Mouse (Mus musculus): ENCODE measurements around the gene Trove2. TPM values are rescaled to one million over a fixed set of nuclear protein-coding genes. Genes with fewer than 3 reads are reported as not detected.

Gene Trove2
- total and polyA plus RNA-seq, 3 experiments: 4.5 to 4.6 TPM; not detected in 1

- Histone ChIP-seq H3K27ac (ENCODE audit: control insufficient read depth, low read depth, low read length) (no peak overlapping the region), H3K79me2 (ENCODE audit: control insufficient read depth, insufficient read depth, low read length, poor library complexity) (no peaks in the 10 kb centered on the region), H3K4me1 (ENCODE audit: control insufficient read depth in 1 of 2, insufficient read depth in 2 of 2, low read length in 2 of 2) (no peaks in the 10 kb centered on the region), H3K36me3 (ENCODE audit: control insufficient read depth in 1 of 2, insufficient read depth in 2 of 2, low read length in 2 of 2) (no peaks in the 10 kb centered on the region), H3K9ac (ENCODE audit: control insufficient read depth, low read depth, low read length, poor library complexity, severe bottlenecking) (no peak overlapping the region), H3K9me3 (replicated peaks; ENCODE audit: insufficient read depth, low read length) (no peaks in the 10 kb centered on the region), H3K27me3 (ENCODE audit: control insufficient read depth in 1 of 2, insufficient read depth in 2 of 2, low read length in 2 of 2) (no peaks in the 10 kb centered on the region), H3K4me3 (ENCODE audit: control insufficient read depth in 1 of 2, insufficient read depth in 1 of 2, low read depth in 2 of 2, low read length in 2 of 2) (no peak overlapping the region)
- TF ChIP-seq ETS1 (IDR thresholded peaks at IDR 0.05; ENCODE audit: low read depth, low read length): no peak
- TF ChIP-seq TAL1 (IDR thresholded peaks at IDR 0.05; ENCODE audit: low read length): no peak
- TF ChIP-seq ZMIZ1 (IDR thresholded peaks at IDR 0.05; ENCODE audit: low read depth, low read length): no peak
- no peak for TF ChIP-seq EP300 (IDR thresholded peaks at IDR 0.05; ENCODE audit: low read depth in 1 of 2, low read length in 2 of 2)
- TF ChIP-seq KAT2A (conservative IDR thresholded peaks at IDR 0.05; ENCODE audit: low read depth, low read length): no peak
- TF ChIP-seq POLR2A (IDR thresholded peaks at IDR 0.05; ENCODE audit: control insufficient read depth in 1 of 2, insufficient read depth in 1 of 2, low read depth in 1 of 2, low read length in 2 of 2, poor library complexity in 1 of 2): no peak
- DNase-seq (ENCODE audit: low read depth, low spot score): no peak
Measured at GRCm38 (mm10) chr1:143733914-143734410, 42.9 kb downstream of the Trove2 start.

- no peaks in the 10 kb centered on the region for H3K9me3 ChIP-seq (replicated peaks; ENCODE audit: insufficient read depth, low read length)
- no peak overlapping the region for H3K4me3 ChIP-seq (ENCODE audit: control insufficient read depth in 1 of 2, insufficient read depth in 1 of 2, low read depth in 2 of 2, low read length in 2 of 2)
- TF ChIP-seq GATA1 (IDR thresholded peaks at IDR 0.05; ENCODE audit: low read depth, low read length): no peak
- no peak for TF ChIP-seq JUND (IDR thresholded peaks at IDR 0.05; ENCODE audit: low read depth, low read length)
- TF ChIP-seq TCF12 (IDR thresholded peaks at IDR 0.05; ENCODE audit: low read depth, low read length): no peak
- no peaks in the 10 kb centered on the region for H3K4me1 ChIP-seq (ENCODE audit: control insufficient read depth in 1 of 2, insufficient read depth in 2 of 2, low read length in 2 of 2)
- no peaks in the 10 kb centered on the region for H3K79me2 ChIP-seq (ENCODE audit: control insufficient read depth, insufficient read depth, low read length, poor library complexity)
- H3K9ac ChIP-seq (ENCODE audit: control insufficient read depth, low read depth, low read length, poor library complexity, severe bottlenecking): no peak overlapping the region
- no peak for DNase-seq (ENCODE audit: low read depth, low spot score)
- no peaks in the 10 kb centered on the region for H3K27me3 ChIP-seq (ENCODE audit: control insufficient read depth in 1 of 2, insufficient read depth in 2 of 2, low read length in 2 of 2)
- H3K36me3 ChIP-seq (ENCODE audit: control insufficient read depth in 1 of 2, insufficient read depth in 2 of 2, low read length in 2 of 2): no peaks in the 10 kb centered on the region
- no peak overlapping the region for H3K27ac ChIP-seq (ENCODE audit: control insufficient read depth, low read depth, low read length)
Measured at GRCm38 (mm10) chr1:143731691-143732090, 45.2 kb downstream of the Trove2 start.

GRCm38 (mm10) chr1:143730899-143731298 is 46.0 kb downstream of the Trove2 start:
- Histone ChIP-seq H3K27me3 (ENCODE audit: control insufficient read depth in 1 of 2, insufficient read depth in 2 of 2, low read length in 2 of 2) (no peaks in the 10 kb centered on the region), H3K36me3 (ENCODE audit: control insufficient read depth in 1 of 2, insufficient read depth in 2 of 2, low read length in 2 of 2) (no peaks in the 10 kb centered on the region; a peak in 1 of 4 replicates), H3K79me2 (ENCODE audit: control insufficient read depth, insufficient read depth, low read length, poor library complexity) (no peaks in the 10 kb centered on the region), H3K9ac (ENCODE audit: control insufficient read depth, low read depth, low read length, poor library complexity, severe bottlenecking) (no peak overlapping the region), H3K4me1 (ENCODE audit: control insufficient read depth in 1 of 2, insufficient read depth in 2 of 2, low read length in 2 of 2) (no peaks in the 10 kb centered on the region; a peak in 1 of 4 replicates), H3K4me3 (ENCODE audit: control insufficient read depth in 1 of 2, insufficient read depth in 1 of 2, low read depth in 2 of 2, low read length in 2 of 2) (no peak overlapping the region), H3K9me3 (replicated peaks; ENCODE audit: insufficient read depth, low read length) (no peaks in the 10 kb centered on the region), H3K27ac (ENCODE audit: control insufficient read depth, low read depth, low read length) (no peak overlapping the region)
- DNase-seq (ENCODE audit: low read depth, low spot score): peak; percentile 85
- TF ChIP-seq MEF2A (IDR thresholded peaks at IDR 0.05; ENCODE audit: extremely low read depth, insufficient replicate concordance, low read depth, low read length, poor library complexity, severe bottlenecking) (no peak), MYB (IDR thresholded peaks at IDR 0.05; ENCODE audit: low read depth, low read length) (no peak), POLR2AphosphoS5 (IDR thresholded peaks at IDR 0.05; ENCODE audit: borderline replicate concordance, low read depth, low read length) (no peak), GABPA (IDR thresholded peaks at IDR 0.05; ENCODE audit: low read depth, low read length) (no peak), CHD2 (IDR thresholded peaks at IDR 0.05; ENCODE audit: low read length) (no peak), E2F4 (IDR thresholded peaks at IDR 0.05; ENCODE audit: borderline replicate concordance, low read depth, low read length) (no peak), UBTF (IDR thresholded peaks at IDR 0.05; ENCODE audit: borderline replicate concordance, insufficient read depth, low read depth, low read length) (no peak), MXI1 (IDR thresholded peaks at IDR 0.05; ENCODE audit: low read depth, low read length) (no peak), RCOR1 (IDR thresholded peaks at IDR 0.05; ENCODE audit: low read depth, low read length) (no peak), NELFE (IDR thresholded peaks at IDR 0.05; ENCODE audit: low read depth, low read length) (no peak), ZC3H11A (IDR thresholded peaks at IDR 0.05; ENCODE audit: low read depth, low read length) (peak; percentile 55), CTCF (IDR thresholded peaks at IDR 0.05 in 2 of 3, conservative IDR thresholded peaks at IDR 0.05 in 1 of 3; ENCODE audit: control insufficient read depth in 1 of 3, insufficient read depth in 1 of 3, low read depth in 2 of 3, low read length in 3 of 3, poor library complexity in 1 of 3, severe bottlenecking in 1 of 3) (peak; percentile 63 to 72 (median 70)), SMC3 (IDR thresholded peaks at IDR 0.05; ENCODE audit: low read depth, low read length) (peak; percentile 73), MAFK (IDR thresholded peaks at IDR 0.05; ENCODE audit: borderline replicate concordance, low read depth, low read length) (no peak), TAL1 (IDR thresholded peaks at IDR 0.05; ENCODE audit: low read length) (no peak), BHLHE40 (IDR thresholded peaks at IDR 0.05; ENCODE audit: borderline replicate concordance, low read depth, low read length) (no peak), MAX (IDR thresholded peaks at IDR 0.05; ENCODE audit: low read length) (no peak), ETS1 (IDR thresholded peaks at IDR 0.05; ENCODE audit: low read depth, low read length) (no peak), RAD21 (IDR thresholded peaks at IDR 0.05; ENCODE audit: low read depth, low read length) (peak; percentile 74), ZMIZ1 (IDR thresholded peaks at IDR 0.05; ENCODE audit: low read depth, low read length) (no peak), EP300 (IDR thresholded peaks at IDR 0.05; ENCODE audit: low read depth in 1 of 2, low read length in 2 of 2) (no peak), KAT2A (conservative IDR thresholded peaks at IDR 0.05; ENCODE audit: low read depth, low read length) (no peak), JUND (IDR thresholded peaks at IDR 0.05; ENCODE audit: low read depth, low read length) (no peak)
